Mouse (Mus musculus): Measurements from ENCODE around the gene Chkb. TPM values are rescaled to one million over a fixed set of nuclear protein-coding genes. Genes with fewer than 3 reads are reported as not detected.

Gene Chkb
- polyA plus RNA-seq (2015; fragmentation: Nextera tagmentation; extraction: Ambion mirVana): 42.7 and 44.3 TPM in 2 replicates

DNA sequence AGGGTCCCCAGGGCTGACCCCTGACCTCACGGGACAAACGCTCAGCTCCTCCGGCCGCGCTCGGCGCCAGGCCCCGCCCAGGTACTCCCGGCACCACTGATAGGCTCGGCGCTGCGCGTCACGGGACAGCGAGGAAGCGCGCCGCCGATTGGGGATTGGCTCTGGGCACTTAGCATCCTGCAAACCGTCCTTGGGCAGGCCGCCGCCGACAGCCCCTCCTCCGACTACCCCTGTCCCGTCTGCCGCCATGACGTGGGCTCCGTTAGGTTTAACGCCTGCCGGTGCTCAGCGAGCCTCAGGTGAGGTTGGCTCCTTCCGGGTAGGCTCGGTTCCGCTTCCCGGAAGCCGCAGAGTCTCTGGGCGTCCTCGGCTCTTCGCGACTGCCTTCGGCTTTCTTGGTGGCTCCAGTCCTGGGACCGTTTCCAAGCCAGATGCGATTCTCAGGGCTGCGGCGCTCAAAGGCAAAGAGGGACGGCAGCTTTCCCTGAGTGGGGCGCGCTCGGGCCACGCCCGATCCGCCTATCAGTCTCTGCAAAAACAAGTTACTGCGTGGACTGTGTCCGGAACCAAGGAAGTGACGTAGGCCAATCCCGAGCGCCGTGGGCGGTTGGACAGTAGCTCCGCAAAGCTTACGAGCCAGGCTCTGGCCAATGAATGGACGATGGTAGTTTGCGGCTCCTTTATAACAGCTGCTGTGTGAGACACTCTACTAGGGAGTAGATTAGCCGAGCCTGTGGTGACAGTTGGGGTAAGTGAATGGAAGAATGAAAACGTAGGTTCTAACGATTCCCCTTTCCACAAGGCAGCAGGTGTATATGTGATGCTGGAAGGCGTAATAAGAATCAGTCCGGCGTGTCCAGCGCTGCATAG lies at the start of gene Chkb, which contains the start of the genes C730034F03Rik and Gm44502:
Chkb (minus strand) TSS at position 557 of the 870 bp plus-strand sequence.
C730034F03Rik (plus strand) TSS at position 238 of the 870 bp plus-strand sequence.
Gm44502 (minus strand) TSS at position 345 of the 870 bp plus-strand sequence.
- Histone ChIP-seq H3K9ac (replicated peaks) (peak within 1 kb of the TSS; percentile 97), H3K4me3 (ENCODE audit: low read depth, low read length) (peak within 1 kb of the TSS; percentile 92), H3K4me1 (ENCODE audit: insufficient read depth) (peaks cover 15% of the 10 kb centered on the region), H3K27ac (ENCODE audit: low read depth) (peak within 1 kb of the TSS; percentile 100), H3K4me2 (ENCODE audit: low read depth, low read length) (peak within 1 kb of the TSS; percentile 97), H3K27me3 (ENCODE audit: insufficient read depth, low read length) (no peaks in the 10 kb centered on the region), H3K9me3 (ENCODE audit: low read length) (no peaks in the 10 kb centered on the region), H3K36me3 (replicated peaks; ENCODE audit: insufficient read depth, low read length) (peaks cover 19% of the 10 kb centered on the region)
- peak; percentile 89 for ATAC-seq
- DNase-seq: peak; percentile 95
- TF ChIP-seq EP300 (IDR thresholded peaks at IDR 0.05; ENCODE audit: low read depth) (peak; percentile 69; the same call in 1 of the 2 replicates), CTCF (IDR thresholded peaks at IDR 0.05; ENCODE audit: low read depth) (no peak)
- under 1% methylated on average over 69 of the region's 70 CpGs for WGBS (ENCODE audit: insufficient replicate concordance)

DNA sequence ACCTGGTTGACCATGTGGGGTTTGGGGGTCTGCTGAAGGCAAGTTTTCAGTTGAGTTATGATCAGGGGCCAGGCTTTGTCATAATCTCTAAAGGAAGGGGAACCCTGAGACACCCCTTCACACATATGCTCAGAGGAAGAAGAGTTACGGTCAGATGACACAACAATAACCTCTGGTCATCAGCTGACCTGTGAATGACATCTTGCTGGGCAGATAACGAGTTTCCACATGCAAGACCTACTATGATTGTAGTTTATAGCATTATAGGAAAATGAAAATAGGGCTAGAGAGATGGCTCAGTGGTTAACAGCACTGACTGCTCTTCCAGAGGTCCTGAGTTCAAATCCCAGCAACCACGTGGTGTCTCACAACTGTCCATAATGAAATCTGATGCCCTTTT lies 48.9 kb upstream of the Chkb start:
- H3K27me3 ChIP-seq (ENCODE audit: insufficient read depth, low read length): no peaks in the 10 kb centered on the region
- DNase-seq (no peak), ATAC-seq (no peak)
- no peaks in the 10 kb centered on the region for H3K9me3 ChIP-seq (ENCODE audit: low read length)
- H3K4me1 ChIP-seq (ENCODE audit: insufficient read depth): peaks cover 18% of the 10 kb centered on the region
- H3K27ac ChIP-seq (ENCODE audit: low read depth): no peak overlapping the region
- no peak overlapping the region for H3K4me2 ChIP-seq (ENCODE audit: low read depth, low read length)
- WGBS (ENCODE audit: insufficient replicate concordance): 70% methylated on average over 3 of the region's 3 CpGs
- no peak overlapping the region for H3K9ac ChIP-seq (replicated peaks)
- no peak overlapping the region for H3K4me3 ChIP-seq (ENCODE audit: low read depth, low read length)
- no peaks in the 10 kb centered on the region for H3K36me3 ChIP-seq (replicated peaks; ENCODE audit: insufficient read depth, low read length)
- TF ChIP-seq CTCF (IDR thresholded peaks at IDR 0.05; ENCODE audit: low read depth) (no peak), EP300 (IDR thresholded peaks at IDR 0.05; ENCODE audit: low read depth) (no peak)

DNA sequence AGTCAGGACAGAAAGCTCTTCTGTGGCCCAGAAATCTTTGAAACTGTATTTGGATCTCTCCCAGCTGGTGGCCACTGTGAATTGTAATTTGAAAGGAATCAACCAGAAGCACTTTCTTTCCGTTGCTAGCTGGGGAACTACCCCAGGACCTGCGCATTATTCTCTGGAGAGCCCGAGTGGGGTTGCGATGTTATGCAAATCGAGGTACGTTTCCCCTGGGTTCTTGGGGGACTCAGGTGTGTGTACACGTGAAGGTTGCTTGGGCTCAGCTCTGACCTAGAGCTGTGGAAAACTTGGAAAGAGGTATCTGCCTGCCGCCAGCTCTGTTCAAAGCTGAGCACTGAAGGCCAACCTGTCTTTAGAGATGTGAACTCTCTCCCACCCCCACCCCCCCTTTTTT lies 48.1 kb upstream of the Chkb start:
- WGBS (ENCODE audit: insufficient replicate concordance): 61% methylated on average over 8 of the region's 8 CpGs
- Histone ChIP-seq H3K4me2 (ENCODE audit: low read depth, low read length) (no peak overlapping the region), H3K27me3 (ENCODE audit: insufficient read depth, low read length) (no peaks in the 10 kb centered on the region), H3K9ac (replicated peaks) (no peak overlapping the region), H3K36me3 (replicated peaks; ENCODE audit: insufficient read depth, low read length) (no peaks in the 10 kb centered on the region), H3K9me3 (ENCODE audit: low read length) (no peaks in the 10 kb centered on the region), H3K4me1 (ENCODE audit: insufficient read depth) (peaks cover 18% of the 10 kb centered on the region), H3K4me3 (ENCODE audit: low read depth, low read length) (no peak overlapping the region), H3K27ac (ENCODE audit: low read depth) (no peak overlapping the region)
- ATAC-seq (no peak), DNase-seq (no peak)
- TF ChIP-seq CTCF (IDR thresholded peaks at IDR 0.05; ENCODE audit: low read depth): no peak
- no peak for TF ChIP-seq EP300 (IDR thresholded peaks at IDR 0.05; ENCODE audit: low read depth)

DNA sequence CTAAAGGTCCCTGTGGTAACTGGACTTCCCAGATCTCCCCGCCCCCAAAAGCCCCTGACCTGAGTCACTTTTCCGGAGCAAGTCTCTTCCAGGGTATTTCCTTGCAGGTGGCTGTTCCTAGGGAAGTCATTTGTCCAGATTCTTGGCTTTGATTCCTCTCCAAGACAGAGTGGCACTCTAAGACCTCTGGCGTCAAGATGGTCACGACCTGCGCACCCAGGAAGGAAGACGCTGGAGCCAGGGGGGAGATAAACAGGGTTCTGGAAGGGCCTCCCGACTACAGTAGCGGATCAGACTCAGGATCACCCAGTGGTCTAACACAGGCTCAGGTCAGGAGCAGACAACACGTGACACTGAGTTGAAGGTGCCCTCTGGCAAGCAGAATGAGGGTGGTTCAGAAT lies 47.4 kb upstream of the Chkb start, which contains the start of gene Arsa:
Arsa (minus strand) TSS at position 335 of the 401 bp plus-strand sequence.
- H3K4me2 ChIP-seq (ENCODE audit: low read depth, low read length): peak within 1 kb of the TSS; percentile 84
- H3K4me3 ChIP-seq (ENCODE audit: low read depth, low read length): peak within 1 kb of the TSS; percentile 59
- 39% methylated on average over 9 of the region's 9 CpGs for WGBS (ENCODE audit: insufficient replicate concordance)
- H3K27me3 ChIP-seq (ENCODE audit: insufficient read depth, low read length): no peaks in the 10 kb centered on the region
- no peak for DNase-seq
- peaks cover 18% of the 10 kb centered on the region for H3K4me1 ChIP-seq (ENCODE audit: insufficient read depth)
- peak within 1 kb of the TSS; percentile 66 for H3K27ac ChIP-seq (ENCODE audit: low read depth)
- ATAC-seq: no peak
- no peaks in the 10 kb centered on the region for H3K9me3 ChIP-seq (ENCODE audit: low read length)
- H3K36me3 ChIP-seq (replicated peaks; ENCODE audit: insufficient read depth, low read length): no peaks in the 10 kb centered on the region
- TF ChIP-seq CTCF (IDR thresholded peaks at IDR 0.05; ENCODE audit: low read depth) (no peak), EP300 (IDR thresholded peaks at IDR 0.05; ENCODE audit: low read depth) (no peak)
- peak within 1 kb of the TSS; percentile 66 for H3K9ac ChIP-seq (replicated peaks)

DNA sequence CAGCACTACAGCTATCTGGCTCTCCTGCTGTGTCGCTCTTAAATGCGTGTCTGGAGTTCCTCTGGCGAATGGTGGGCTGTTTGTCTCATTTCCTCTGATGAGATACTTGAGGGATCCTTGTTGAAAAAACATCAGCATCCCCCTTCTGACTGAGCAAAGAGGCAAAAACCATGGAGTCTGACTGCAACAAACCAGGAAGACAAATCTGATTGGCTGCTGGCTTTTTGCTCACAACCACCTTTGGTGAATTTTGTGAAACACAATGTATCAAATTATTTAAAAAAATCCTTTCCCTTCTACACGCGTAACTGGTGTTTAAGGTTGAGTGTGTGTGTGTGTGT lies 46.7 kb upstream of the Chkb start:
- TF ChIP-seq CTCF (IDR thresholded peaks at IDR 0.05; ENCODE audit: low read depth): no peak
- TF ChIP-seq EP300 (IDR thresholded peaks at IDR 0.05; ENCODE audit: low read depth): no peak
- DNase-seq: no peak
- H3K36me3 ChIP-seq (replicated peaks; ENCODE audit: insufficient read depth, low read length): no peaks in the 10 kb centered on the region
- peak overlapping the region; percentile 66 for H3K27ac ChIP-seq (ENCODE audit: low read depth)
- H3K27me3 ChIP-seq (ENCODE audit: insufficient read depth, low read length): no peaks in the 10 kb centered on the region
- H3K4me2 ChIP-seq (ENCODE audit: low read depth, low read length): peak overlapping the region; percentile 84
- H3K9ac ChIP-seq (replicated peaks): peak overlapping the region; percentile 66
- 4% methylated on average over 5 of the region's 5 CpGs for WGBS (ENCODE audit: insufficient replicate concordance)
- H3K9me3 ChIP-seq (ENCODE audit: low read length): no peaks in the 10 kb centered on the region
- no peak; the same call in 1 of the 2 replicates for ATAC-seq
- peak overlapping the region; percentile 59 for H3K4me3 ChIP-seq (ENCODE audit: low read depth, low read length)
- H3K4me1 ChIP-seq (ENCODE audit: insufficient read depth): peaks cover 18% of the 10 kb centered on the region

Data from liver, postnatal 0 days (tissue).